Mouse (Mus musculus) heart, postnatal 0 days (tissue): ENCODE measurements around the gene Wwc1. TPM values are rescaled to one million over a fixed set of nuclear protein-coding genes. Genes with fewer than 3 reads are reported as not detected.

Experiments
- ATAC-seq: fragments of 200-750 bp; cut with Nextera tagmentation; 2 replicates; pipeline ENCODE4 v1.8.0; 2017; ENCODE audit warnings: low read depth, moderate number of reproducible peaks, moderate library complexity; ENCODE audit not compliant: insufficient read depth
- DNase-seq: peaks from one replicate; pipeline ENCODE4 v3.0.0-alpha.2; 2016; ENCODE audit warnings: low spot score
- H3K27ac ChIP-seq: fragments of 300-500 bp; sonication (generic); 2 replicates; pipeline ENCODE4 v1.5.1; 2014; ENCODE audit warnings: low read depth, mild to moderate bottlenecking
- H3K27me3 ChIP-seq: fragments of 300-500 bp; sonication (generic); 2 replicates; pipeline ENCODE4 v1.6.1; 2014; ENCODE audit warnings: low read length, mixed read lengths; ENCODE audit not compliant: control insufficient read depth, insufficient read depth
- H3K36me3 ChIP-seq: fragments of 300-500 bp; sonication (generic); replicated peaks from 2 replicates; pipeline ENCODE4 v1.6.1; 2014; ENCODE audit warnings: low read length, mixed read lengths; ENCODE audit not compliant: control insufficient read depth, insufficient read depth
- H3K4me1 ChIP-seq: fragments of 300-500 bp; sonication (generic); 2 replicates; pipeline ENCODE4 v1.6.1; 2014; ENCODE audit warnings: antibody characterized with exemption; ENCODE audit not compliant: control insufficient read depth, insufficient read depth
- H3K4me2 ChIP-seq: fragments of 300-500 bp; sonication (generic); 2 replicates; pipeline ENCODE4 v1.6.1; 2014; ENCODE audit warnings: low read depth, mild to moderate bottlenecking, low read length, moderate library complexity
- H3K4me3 ChIP-seq: fragments of 300-500 bp; sonication (generic); 2 replicates; pipeline ENCODE4 v1.5.1; 2014; ENCODE audit warnings: low read depth, low read length
- H3K9ac ChIP-seq: fragments of 300-500 bp; sonication (generic); replicated peaks from 2 replicates; pipeline ENCODE4 v1.6.1; 2014; ENCODE audit warnings: low read depth, low read length, mixed read lengths
- H3K9me3 ChIP-seq: fragments of 300-500 bp; sonication (generic); replicated peaks from 2 replicates; pipeline ENCODE4 v1.6.1; 2016; ENCODE audit warnings: low read length; ENCODE audit not compliant: control insufficient read depth
- CTCF ChIP-seq: IDR thresholded peaks from 2 replicates; pipeline ENCODE4 v1.5.1; 2016; ENCODE audit warnings: antibody characterized with exemption, control low read depth, low read depth
- EP300 ChIP-seq: IDR thresholded peaks from 2 replicates; pipeline ENCODE4 v1.6.1; 2016; ENCODE audit warnings: antibody characterized with exemption, low read depth
- WGBS: fragments of 180-500 bp; shearing (Covaris S2); extraction: QIAGEN DNeasy Blood & Tissue Kit; methylation state at CpG from one replicate; pipeline ENCODE4 v1.1.7; 2014; 5-methylcytosine and 5-hydroxymethylcytosine counted together
- polyA plus RNA-seq: library from polyadenylated mRNA; unstranded; fragments of >200 nt; fragmentation: Nextera tagmentation; extraction: Ambion mirVana; gene quantifications from 2 replicates; pipeline ENCODE4 v1.2.1, GENCODE M21; 2015
- total RNA-seq: library from RNA; depleted of rRNA; stranded (reverse); fragments of >200 nt; gene quantifications from 2 replicates; pipeline ENCODE4 v1.2.3, GENCODE M21; 2014; ENCODE audit warnings: low replicate concordance

Gene Wwc1
- total and polyA plus RNA-seq, 2 experiments from 2014 or later: 0.31 to 1.6 TPM

DNA sequence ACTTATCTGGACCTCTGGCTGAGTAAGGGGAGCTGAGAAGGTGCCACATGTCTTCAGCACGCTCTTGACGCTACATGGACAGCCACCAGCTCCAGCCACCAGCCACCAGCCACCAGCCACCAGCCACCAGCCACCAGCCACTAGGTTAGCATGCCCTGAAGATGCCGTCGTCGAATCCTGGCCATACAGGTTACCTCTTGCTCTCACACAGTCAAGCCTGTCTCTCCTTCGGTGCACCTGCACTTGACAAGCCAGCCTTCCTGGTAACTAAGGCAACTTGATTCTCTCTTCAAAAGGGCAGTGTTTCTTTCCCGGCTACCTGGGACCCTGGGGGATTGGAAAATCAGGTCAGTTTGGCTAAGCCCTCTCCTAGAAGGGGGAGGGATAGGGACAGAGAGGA lies 7.2 kb downstream of the Wwc1 start:
- Histone ChIP-seq H3K36me3 (no peaks in the 10 kb centered on the region), H3K9ac (no peak overlapping the region)
- no peak for TF ChIP-seq CTCF
- no peak for TF ChIP-seq EP300

GRCm38 (mm10) chr11:35972270-35972931 lies 7.9 kb downstream of the Wwc1 start:
- TF ChIP-seq EP300 (no peak), CTCF (no peak)
- Histone ChIP-seq H3K4me1 (no peaks in the 10 kb centered on the region), H3K9me3 (no peaks in the 10 kb centered on the region), H3K4me3 (no peak overlapping the region), H3K4me2 (no peak overlapping the region), H3K36me3 (no peaks in the 10 kb centered on the region), H3K27ac (no peak overlapping the region), H3K9ac (no peak overlapping the region), H3K27me3 (no peaks in the 10 kb centered on the region)
- ATAC-seq (no peak), DNase-seq (no peak)
- WGBS: 25% methylated on average over 6 of the region's 6 CpGs

More for the DNA sequence above, 7.2 kb downstream of the Wwc1 start:
- H3K27me3 ChIP-seq: no peaks in the 10 kb centered on the region; the same call in 1 of the 2 replicates
- H3K4me2 ChIP-seq: no peak overlapping the region
- H3K4me3 ChIP-seq: no peak overlapping the region
- no peaks in the 10 kb centered on the region for H3K4me1 ChIP-seq
- 47% methylated on average over 7 of the region's 7 CpGs for WGBS
- no peaks in the 10 kb centered on the region for H3K9me3 ChIP-seq
- H3K27ac ChIP-seq: no peak overlapping the region
- ATAC-seq (no peak), DNase-seq (no peak)

DNA sequence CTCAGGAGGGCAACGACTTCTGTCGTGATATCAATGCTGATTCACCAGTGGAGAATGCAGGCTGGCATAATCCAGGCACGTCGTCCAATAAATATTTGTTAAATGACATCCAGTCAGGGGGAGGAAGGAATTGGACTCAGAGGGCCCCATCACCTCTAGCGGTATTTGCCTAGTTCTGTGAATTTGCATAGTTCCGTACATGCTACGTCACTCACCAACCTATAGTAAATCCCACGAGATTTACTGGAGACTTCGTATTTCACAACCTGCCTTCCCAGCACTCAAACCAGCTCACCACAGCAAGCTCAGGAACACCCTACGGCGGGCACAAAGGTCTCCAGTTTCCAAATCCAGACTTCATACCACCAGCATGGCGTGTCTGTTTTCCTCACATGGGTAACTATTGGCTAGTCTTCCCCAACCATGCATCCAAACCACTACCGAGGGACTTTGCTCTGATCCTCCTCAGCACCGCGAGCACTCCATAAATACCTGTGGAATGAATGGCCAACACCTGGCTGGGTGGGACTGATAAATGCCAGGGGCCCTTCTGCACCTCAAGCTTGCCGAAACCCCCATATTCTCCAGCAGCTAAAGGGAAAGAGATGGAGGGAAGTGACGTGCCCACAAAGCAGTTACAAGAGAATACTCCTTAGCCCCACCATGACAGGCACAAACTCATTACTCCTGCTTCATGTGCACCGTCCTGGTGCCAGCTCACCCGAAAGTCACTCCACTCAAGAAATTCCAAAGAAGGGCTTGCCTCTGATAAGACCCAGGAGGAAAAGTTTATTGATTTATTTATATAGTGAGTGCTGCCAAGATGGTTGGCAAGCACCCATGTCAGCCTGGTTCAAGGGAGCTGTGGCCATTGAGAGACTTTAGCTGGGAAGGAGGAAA lies 9.3 kb downstream of the Wwc1 start:
- DNase-seq: no peak
- 67% methylated on average over 19 of the region's 19 CpGs for WGBS
- no peaks in the 10 kb centered on the region for H3K9me3 ChIP-seq
- no peaks in the 10 kb centered on the region for H3K4me1 ChIP-seq
- H3K27me3 ChIP-seq: no peaks in the 10 kb centered on the region
- no peak overlapping the region for H3K4me2 ChIP-seq
- no peak overlapping the region for H3K27ac ChIP-seq
- ATAC-seq: no peak
- no peak overlapping the region for H3K4me3 ChIP-seq
- H3K9ac ChIP-seq: no peak overlapping the region
- no peak for TF ChIP-seq EP300
- TF ChIP-seq CTCF: no peak
- no peaks in the 10 kb centered on the region for H3K36me3 ChIP-seq

- Histone ChIP-seq H3K4me3 (no peak overlapping the region), H3K27ac (no peak overlapping the region), H3K9me3 (no peaks in the 10 kb centered on the region), H3K4me2 (no peak overlapping the region), H3K9ac (no peak overlapping the region), H3K4me1 (0 out of 2 replicates have a peak, but pooled peaks cover 4% of the 10 kb centered on the region), H3K27me3 (no peaks in the 10 kb centered on the region), H3K36me3 (no peaks in the 10 kb centered on the region)
- ATAC-seq (no peak), DNase-seq (no peak)
- WGBS: 93% methylated on average over 10 of the region's 10 CpGs
- no peak for TF ChIP-seq CTCF
Measured at GRCm38 (mm10) chr11:35968291-35968690, 12.0 kb downstream of the Wwc1 start.

DNA sequence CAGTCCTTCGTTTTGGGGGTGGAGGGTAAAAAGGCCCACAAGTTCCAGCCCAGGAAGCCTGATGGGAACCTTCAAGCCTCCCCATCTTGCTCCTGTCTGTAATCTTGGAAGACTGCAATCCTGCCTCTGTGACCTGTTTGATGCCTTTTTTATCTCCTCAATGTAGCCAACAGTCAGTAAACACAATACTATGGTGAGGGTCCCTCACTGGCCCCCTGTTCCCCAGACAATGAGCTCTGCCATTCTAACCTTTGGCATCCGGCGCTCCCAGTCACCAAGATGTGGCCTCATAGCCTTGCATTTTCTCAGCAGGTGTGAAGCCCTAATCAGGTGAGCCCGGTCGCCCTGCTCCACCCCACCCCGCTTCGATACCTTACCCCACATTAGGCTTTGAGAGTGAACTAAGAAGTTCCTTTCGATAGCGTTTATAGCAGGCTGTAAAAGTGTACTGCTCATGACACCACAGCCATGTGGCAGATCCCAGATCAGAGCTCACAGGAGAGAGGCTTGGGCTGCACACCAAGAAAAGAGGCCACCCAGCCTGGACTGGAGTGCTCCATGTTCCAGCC lies 16.3 kb downstream of the Wwc1 start:
- Histone ChIP-seq H3K4me1 (0 out of 2 replicates have a peak, but pooled peaks cover 4% of the 10 kb centered on the region), H3K4me2 (no peak overlapping the region), H3K27me3 (no peaks in the 10 kb centered on the region), H3K4me3 (no peak overlapping the region), H3K9ac (no peak overlapping the region), H3K36me3 (no peaks in the 10 kb centered on the region), H3K9me3 (no peaks in the 10 kb centered on the region), H3K27ac (no peak overlapping the region)
- TF ChIP-seq EP300 (no peak), CTCF (no peak)
- WGBS: 82% methylated on average over 9 of the region's 9 CpGs
- DNase-seq (no peak), ATAC-seq (no peak)
